Mouse (Mus musculus) spleen, adult 2 months (tissue): ENCODE measurements around the gene Filip1l. TPM values are rescaled to one million over a fixed set of nuclear protein-coding genes. Genes with fewer than 3 reads are reported as not detected.

ENCODE experiments used
- DNase-seq, 2 experiments: peaks; one replicate each; pipeline versions ENCODE4 v3.0.0 to v3.0.0-alpha.2; 2012 to 2021; ENCODE audit warnings: low spot score in 2 of 2, low read depth in 1 of 2
- H3K27ac ChIP-seq: fragments of 200-500 bp; 2 replicates; pipeline ENCODE4 v1.5.1; 2012; ENCODE audit warnings: low read length, inconsistent platforms; ENCODE audit not compliant: insufficient read depth
- H3K27me3 ChIP-seq: fragments of 200-500 bp; 2 replicates; pipeline ENCODE4 v1.6.1; 2012; ENCODE audit warnings: mild to moderate bottlenecking, moderate library complexity, low read length, inconsistent platforms; ENCODE audit not compliant: control insufficient read depth, insufficient read depth
- H3K36me3 ChIP-seq: fragments of 200-500 bp; 2 replicates; pipeline ENCODE4 v1.6.1; 2012; ENCODE audit warnings: mild to moderate bottlenecking, low read length, inconsistent platforms; ENCODE audit not compliant: control insufficient read depth, insufficient read depth
- H3K4me1 ChIP-seq: fragments of 200-500 bp; 2 replicates; pipeline ENCODE4 v1.6.1; 2011; ENCODE audit warnings: inconsistent platforms; ENCODE audit not compliant: control insufficient read depth, insufficient read depth, insufficient read length
- H3K4me3 ChIP-seq: fragments of 200-500 bp; 2 replicates; pipeline ENCODE4 v1.5.1; 2011; ENCODE audit warnings: mild to moderate bottlenecking, inconsistent platforms; ENCODE audit not compliant: insufficient read depth, insufficient read length; ENCODE audit errors: extremely low read depth
- CTCF ChIP-seq: fragments of 200-500 bp; IDR thresholded peaks from 2 replicates; pipeline ENCODE4 v1.5.1; 2011; ENCODE audit warnings: mild to moderate bottlenecking, inconsistent platforms; ENCODE audit not compliant: insufficient read depth, insufficient read length, insufficient replicate concordance; ENCODE audit errors: extremely low read depth
- POLR2A ChIP-seq: fragments of 200-500 bp; IDR thresholded peaks from 2 replicates; pipeline ENCODE4 v1.6.1; 2011; ENCODE audit warnings: low read depth, low read length, inconsistent platforms
- WGBS: fragments of 180-500 bp; shearing (Covaris S2); methylation state at CpG from one replicate; pipeline ENCODE4 v1.1.7; 2018; 5-methylcytosine and 5-hydroxymethylcytosine counted together
- polyA plus RNA-seq: library from polyadenylated mRNA; depleted of rRNA; stranded (reverse); fragments of >200 nt; gene quantifications from 2 replicates; pipeline ENCODE4 v1.2.3, GENCODE M21; 2012

Gene Filip1l
- polyA plus RNA-seq, 1 experiment: 15.3 TPM

- Histone ChIP-seq H3K4me3 (no peak overlapping the region), H3K36me3 (no peaks in the 10 kb centered on the region), H3K27ac (no peak overlapping the region), H3K27me3 (no peaks in the 10 kb centered on the region), H3K4me1 (no peaks in the 10 kb centered on the region)
- 66% methylated on average over 3 of the region's 3 CpGs for WGBS
- TF ChIP-seq CTCF (no peak), POLR2A (no peak)
- no peak for DNase-seq
These were observed 156.2 kb downstream of the Filip1l start for GRCm38 (mm10) chr16:57509099-57509498.

GRCm38 (mm10) chr16:57513562-57513961, 160.7 kb downstream of the Filip1l start:
- Histone ChIP-seq H3K27me3 (no peaks in the 10 kb centered on the region), H3K4me3 (no peak overlapping the region), H3K36me3 (no peaks in the 10 kb centered on the region), H3K27ac (no peak overlapping the region), H3K4me1 (no peaks in the 10 kb centered on the region)
- TF ChIP-seq CTCF: no peak
- no peak for TF ChIP-seq POLR2A
- no peak for DNase-seq
- 95% methylated on average over 7 of the region's 7 CpGs for WGBS

GRCm38 (mm10) chr16:57514371-57514770, 161.5 kb downstream of the Filip1l start:
- TF ChIP-seq POLR2A (no peak), CTCF (no peak)
- no peaks in the 10 kb centered on the region for H3K4me1 ChIP-seq
- WGBS: 95% methylated on average over 4 of the region's 4 CpGs

GRCm38 (mm10) chr16:57515636-57516035, 162.7 kb downstream of the Filip1l start:
- Histone ChIP-seq H3K27ac (no peak overlapping the region), H3K4me1 (no peaks in the 10 kb centered on the region), H3K27me3 (no peaks in the 10 kb centered on the region), H3K36me3 (no peaks in the 10 kb centered on the region), H3K4me3 (no peak overlapping the region)
- WGBS: 93% methylated on average over 10 of the region's 10 CpGs
- DNase-seq: no peak
- TF ChIP-seq CTCF (no peak), POLR2A (no peak)

More at GRCm38 (mm10) chr16:57514371-57514770, 161.5 kb downstream of the Filip1l start:
- H3K27ac ChIP-seq: no peak overlapping the region
- H3K27me3 ChIP-seq: no peaks in the 10 kb centered on the region
- no peak overlapping the region for H3K4me3 ChIP-seq
- DNase-seq: no peak
- H3K36me3 ChIP-seq: no peaks in the 10 kb centered on the region

GRCm38 (mm10) chr16:57525046-57525445, 172.2 kb downstream of the Filip1l start:
- TF ChIP-seq POLR2A: no peak
- no peak for TF ChIP-seq CTCF
- Histone ChIP-seq H3K4me1 (peaks cover 7% of the 10 kb centered on the region; the same call in 1 of the 2 replicates), H3K36me3 (no peaks in the 10 kb centered on the region), H3K4me3 (no peak overlapping the region), H3K27ac (no peak overlapping the region), H3K27me3 (no peaks in the 10 kb centered on the region)
- DNase-seq: no peak
- 89% methylated on average over 5 of the region's 5 CpGs for WGBS

- H3K4me1 ChIP-seq: peaks cover 7% of the 10 kb centered on the region; the same call in 1 of the 2 replicates
- no peaks in the 10 kb centered on the region for H3K27me3 ChIP-seq
- no peaks in the 10 kb centered on the region for H3K36me3 ChIP-seq
- WGBS: 89% methylated on average over 4 of the region's 4 CpGs
- no peak overlapping the region for H3K27ac ChIP-seq
- no peak for DNase-seq
- TF ChIP-seq CTCF (no peak), POLR2A (no peak)
- H3K4me3 ChIP-seq: no peak overlapping the region
These were observed 172.6 kb downstream of the Filip1l start for GRCm38 (mm10) chr16:57525476-57525875.

- H3K4me1 ChIP-seq: peaks cover 7% of the 10 kb centered on the region; the same call in 1 of the 2 replicates
- H3K27me3 ChIP-seq: no peaks in the 10 kb centered on the region
- no peak for TF ChIP-seq POLR2A
- DNase-seq: no peak
- H3K27ac ChIP-seq: no peak overlapping the region
- no peak overlapping the region for H3K4me3 ChIP-seq
- 81% methylated on average over 7 of the region's 7 CpGs for WGBS
- H3K36me3 ChIP-seq: no peaks in the 10 kb centered on the region
These were observed 174.0 kb downstream of the Filip1l start for GRCm38 (mm10) chr16:57526893-57527292.
